Mouse (Mus musculus): Measurements from ENCODE around the gene Ropn1l.

GRCm38 (mm10) chr15:31454861-31455295 is 1.3 kb upstream of the Ropn1l start:
- TF ChIP-seq TCF12 (IDR thresholded peaks at IDR 0.05; ENCODE audit: insufficient read depth, poor library complexity, severe bottlenecking) (no peak), POLR2AphosphoS2 (IDR thresholded peaks at IDR 0.05; ENCODE audit: insufficient read length, low read depth) (no peak)

Measured in myocyte (in vitro differentiated cells).